Mouse (Mus musculus) C2C12 (cell line): Measurements from ENCODE around the gene Ppm1h.

Experiments
- CTCF ChIP-seq: IDR thresholded peaks from one replicate; pipeline ENCODE4 v1.5.1; 2011; ENCODE audit not compliant: control insufficient read depth, insufficient read depth, insufficient read length
- MYOD1 ChIP-seq: IDR thresholded peaks from one replicate; pipeline ENCODE4 v1.6.1; 2011; ENCODE audit warnings: low read depth; ENCODE audit not compliant: control insufficient read depth, insufficient read length

- TF ChIP-seq CTCF = no peak
- no peak for TF ChIP-seq MYOD1
Observed at GRCm38 (mm10) chr10:122749071-122749470, 70.5 kb downstream of the Ppm1h start.
